Mouse (Mus musculus): ENCODE measurements around the gene Igdcc4. TPM values are rescaled to one million over a fixed set of nuclear protein-coding genes. Genes with fewer than 3 reads are reported as not detected.

Igdcc4 gene
- polyA plus RNA-seq, 2 experiments = 4.5 to 4.6 TPM

DNA sequence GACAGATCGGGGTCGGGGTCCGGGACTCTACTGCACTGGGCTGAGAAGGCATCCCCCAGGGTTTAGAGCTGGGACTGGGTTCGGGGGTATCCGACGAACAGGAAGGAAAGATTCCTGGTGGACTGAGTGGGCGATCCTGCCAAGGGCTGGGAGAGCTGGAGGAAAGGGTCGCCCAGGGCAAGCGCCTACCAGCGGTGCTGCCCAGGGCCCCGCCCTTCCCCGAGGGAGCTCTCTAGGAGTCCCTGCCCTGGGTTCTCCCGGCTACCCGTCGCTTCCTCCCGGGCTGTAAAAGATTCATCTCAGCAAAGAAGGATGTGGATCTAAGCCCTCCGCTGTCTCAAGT, 40.7 kb downstream of the Igdcc4 start:
- Histone ChIP-seq H3K9ac (replicated peaks) (no peak overlapping the region), H3K4me3 (ENCODE audit: insufficient read depth in 1 of 2, low read depth in 2 of 2, low read length in 2 of 2) (peak overlapping the region; percentile 17 to 55; a peak in 3 of 4 replicates), H3K27me3 (ENCODE audit: control insufficient read depth, insufficient read depth, low read length) (peaks cover 59% of the 10 kb centered on the region), H3K36me3 (replicated peaks; ENCODE audit: control insufficient read depth, insufficient read depth, low read depth) (no peaks in the 10 kb centered on the region), H3K9me3 (ENCODE audit: control insufficient read depth, low read length) (no peaks in the 10 kb centered on the region), H3K4me1 (replicated peaks; ENCODE audit: control insufficient read depth in 2 of 2, insufficient read depth in 2 of 2, low read length in 1 of 2) (no peaks in the 10 kb centered on the region), H3K27ac (no peak overlapping the region), H3K4me2 (ENCODE audit: low read depth) (peak overlapping the region; percentile 72)
- under 1% methylated on average over 17 of the region's 17 CpGs for WGBS (ENCODE audit: insufficient replicate concordance)
- TF ChIP-seq EP300 (IDR thresholded peaks at IDR 0.05; ENCODE audit: low read depth) = no peak
- no peak for TF ChIP-seq CTCF (IDR thresholded peaks at IDR 0.05; ENCODE audit: low read depth)
- no peak for DNase-seq (ENCODE audit: low read depth in 3 of 3, low spot score in 3 of 3)
- ATAC-seq (ENCODE audit: insufficient read depth) = no peak

DNA sequence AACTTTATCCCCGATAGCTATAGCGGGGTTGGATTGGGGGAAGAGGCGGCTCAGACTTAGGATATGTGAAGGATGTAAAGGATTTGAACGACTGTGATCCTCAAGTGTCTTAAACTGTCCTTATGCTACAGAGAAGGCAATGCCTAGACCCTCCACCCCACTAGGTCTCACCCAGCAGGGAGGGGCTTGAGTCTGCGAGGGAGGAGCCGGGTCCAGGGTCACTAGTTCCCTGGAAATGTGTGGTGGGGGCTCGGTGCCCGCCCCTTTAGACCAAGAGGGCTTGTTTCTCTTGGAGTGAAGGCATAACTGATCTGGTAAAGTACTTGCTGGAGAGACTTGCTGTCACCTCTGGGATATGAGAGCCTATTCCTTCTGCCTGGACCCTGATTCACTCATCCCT, 41.1 kb downstream of the Igdcc4 start:
- peaks cover 59% of the 10 kb centered on the region for H3K27me3 ChIP-seq (ENCODE audit: control insufficient read depth, insufficient read depth, low read length)
- no peak for TF ChIP-seq CTCF (IDR thresholded peaks at IDR 0.05; ENCODE audit: low read depth)
- no peak for TF ChIP-seq EP300 (IDR thresholded peaks at IDR 0.05; ENCODE audit: low read depth)
- ATAC-seq (ENCODE audit: insufficient read depth) (no peak), DNase-seq (ENCODE audit: low read depth in 3 of 3, low spot score in 3 of 3) (no peak)
- H3K4me2 ChIP-seq (ENCODE audit: low read depth) = peak overlapping the region; percentile 72
- no peak overlapping the region for H3K27ac ChIP-seq
- no peak overlapping the region for H3K4me3 ChIP-seq (ENCODE audit: insufficient read depth in 1 of 2, low read depth in 2 of 2, low read length in 2 of 2)
- 3% methylated on average over 8 of the region's 8 CpGs for WGBS (ENCODE audit: insufficient replicate concordance)
- H3K9me3 ChIP-seq (ENCODE audit: control insufficient read depth, low read length) = no peaks in the 10 kb centered on the region
- no peaks in the 10 kb centered on the region for H3K4me1 ChIP-seq (replicated peaks; ENCODE audit: control insufficient read depth in 2 of 2, insufficient read depth in 2 of 2, low read length in 1 of 2)
- H3K36me3 ChIP-seq (replicated peaks; ENCODE audit: control insufficient read depth, insufficient read depth, low read depth) = no peaks in the 10 kb centered on the region
- no peak overlapping the region for H3K9ac ChIP-seq (replicated peaks)

- H3K9ac ChIP-seq (replicated peaks) = no peak overlapping the region
- no peak overlapping the region for H3K4me2 ChIP-seq (ENCODE audit: low read depth)
- no peaks in the 10 kb centered on the region for H3K4me1 ChIP-seq (replicated peaks; ENCODE audit: control insufficient read depth in 2 of 2, insufficient read depth in 2 of 2, low read length in 1 of 2)
- TF ChIP-seq EP300 (IDR thresholded peaks at IDR 0.05; ENCODE audit: low read depth) = no peak
- TF ChIP-seq CTCF (IDR thresholded peaks at IDR 0.05; ENCODE audit: low read depth) = no peak
- 68% methylated on average over 5 of the region's 5 CpGs for WGBS (ENCODE audit: insufficient replicate concordance)
- H3K4me3 ChIP-seq (ENCODE audit: insufficient read depth in 1 of 2, low read depth in 2 of 2, low read length in 2 of 2) = no peak overlapping the region
- no peaks in the 10 kb centered on the region for H3K36me3 ChIP-seq (replicated peaks; ENCODE audit: control insufficient read depth, insufficient read depth, low read depth)
- H3K27ac ChIP-seq = no peak overlapping the region
- ATAC-seq (ENCODE audit: insufficient read depth) (no peak), DNase-seq (ENCODE audit: low read depth in 3 of 3, low spot score in 3 of 3) (no peak)
- H3K9me3 ChIP-seq (ENCODE audit: control insufficient read depth, low read length) = no peaks in the 10 kb centered on the region
- peaks cover 36% of the 10 kb centered on the region for H3K27me3 ChIP-seq (ENCODE audit: control insufficient read depth, insufficient read depth, low read length)
These were observed 44.7 kb downstream of the Igdcc4 start for GRCm38 (mm10) chr9:65146001-65146400.

DNA sequence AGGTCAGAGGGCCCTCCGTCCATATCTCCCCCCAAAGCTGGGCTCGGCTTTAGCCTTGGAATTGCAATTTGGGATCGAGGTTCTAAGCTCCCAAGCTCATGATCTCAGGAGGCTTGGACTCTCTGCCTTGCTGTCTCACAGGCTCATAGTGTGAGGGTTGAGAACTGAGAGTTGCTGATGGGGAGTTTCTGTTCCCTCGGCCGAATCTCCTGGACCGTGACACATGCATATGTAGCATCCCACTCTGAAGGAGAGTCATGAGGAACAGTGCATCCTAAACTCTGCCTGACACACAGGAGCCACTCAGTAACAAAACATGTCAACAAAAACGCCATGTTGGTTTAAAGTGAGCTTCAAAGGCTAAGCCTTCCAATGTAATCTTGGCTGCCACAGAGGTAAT, 47.2 kb downstream of the Igdcc4 start:
- H3K9me3 ChIP-seq (ENCODE audit: control insufficient read depth, low read length) = no peaks in the 10 kb centered on the region
- H3K4me1 ChIP-seq (replicated peaks; ENCODE audit: control insufficient read depth in 2 of 2, insufficient read depth in 2 of 2, low read length in 1 of 2) = no peaks in the 10 kb centered on the region
- 56% methylated on average over 7 of the region's 7 CpGs for WGBS (ENCODE audit: insufficient replicate concordance)
- H3K27ac ChIP-seq = no peak overlapping the region
- DNase-seq (ENCODE audit: low read depth in 3 of 3, low spot score in 3 of 3) = no peak
- no peak for ATAC-seq (ENCODE audit: insufficient read depth)
- no peak for TF ChIP-seq CTCF (IDR thresholded peaks at IDR 0.05; ENCODE audit: low read depth)
- TF ChIP-seq EP300 (IDR thresholded peaks at IDR 0.05; ENCODE audit: low read depth) = no peak
- H3K9ac ChIP-seq (replicated peaks) = no peak overlapping the region
- H3K4me3 ChIP-seq (ENCODE audit: insufficient read depth in 1 of 2, low read depth in 2 of 2, low read length in 2 of 2) = no peak overlapping the region
- H3K36me3 ChIP-seq (replicated peaks; ENCODE audit: control insufficient read depth, insufficient read depth, low read depth) = no peaks in the 10 kb centered on the region
- no peak overlapping the region for H3K4me2 ChIP-seq (ENCODE audit: low read depth)
- peaks cover 11% of the 10 kb centered on the region for H3K27me3 ChIP-seq (ENCODE audit: control insufficient read depth, insufficient read depth, low read length)

DNA sequence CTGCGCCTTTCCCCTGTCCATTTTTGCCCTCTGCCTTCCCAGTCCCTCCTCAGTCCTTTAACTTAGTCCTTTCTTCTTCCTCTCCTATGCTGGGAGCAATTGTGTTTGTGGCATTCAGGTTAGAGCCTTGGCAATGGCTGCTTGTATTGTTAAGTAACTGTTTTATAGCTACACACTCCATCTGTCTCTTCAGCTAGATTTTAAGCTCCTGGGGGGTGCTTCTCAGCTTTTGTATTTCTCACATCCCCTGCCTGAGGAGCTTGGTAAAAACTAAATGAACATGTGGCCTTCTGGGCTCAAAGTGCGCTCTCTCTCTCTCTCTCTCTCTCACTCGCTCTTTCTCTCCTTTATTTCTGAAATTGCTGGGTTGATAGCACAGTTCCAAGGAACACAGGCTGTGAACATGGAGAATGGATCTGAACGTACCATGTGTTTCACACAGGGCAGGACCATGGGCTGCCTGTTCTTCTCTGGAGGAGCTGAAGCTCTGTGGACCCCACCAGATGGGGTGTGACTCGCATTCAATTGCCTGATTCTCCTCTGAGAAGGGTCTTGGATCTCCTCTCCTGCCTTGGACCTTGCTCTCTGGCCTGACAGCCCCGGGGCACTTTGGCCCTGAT, 51.5 kb downstream of the Igdcc4 start:
- no peaks in the 10 kb centered on the region for H3K4me1 ChIP-seq (replicated peaks; ENCODE audit: control insufficient read depth in 2 of 2, insufficient read depth in 2 of 2, low read length in 1 of 2)
- no peaks in the 10 kb centered on the region for H3K9me3 ChIP-seq (ENCODE audit: control insufficient read depth, low read length)
- 58% methylated on average over 6 of the region's 6 CpGs for WGBS (ENCODE audit: insufficient replicate concordance)
- H3K27me3 ChIP-seq (ENCODE audit: control insufficient read depth, insufficient read depth, low read length) = peaks cover 7% of the 10 kb centered on the region
- no peak for DNase-seq (ENCODE audit: low read depth in 3 of 3, low spot score in 3 of 3)
- TF ChIP-seq EP300 (IDR thresholded peaks at IDR 0.05; ENCODE audit: low read depth) (no peak), CTCF (IDR thresholded peaks at IDR 0.05; ENCODE audit: low read depth) (no peak)
- H3K36me3 ChIP-seq (replicated peaks; ENCODE audit: control insufficient read depth, insufficient read depth, low read depth) = no peaks in the 10 kb centered on the region
- no peak overlapping the region for H3K4me3 ChIP-seq (ENCODE audit: insufficient read depth in 1 of 2, low read depth in 2 of 2, low read length in 2 of 2)
- no peak overlapping the region for H3K9ac ChIP-seq (replicated peaks)
- ATAC-seq (ENCODE audit: insufficient read depth) = no peak
- H3K27ac ChIP-seq = no peak overlapping the region
- no peak overlapping the region for H3K4me2 ChIP-seq (ENCODE audit: low read depth)

All from liver, embryonic 14.5 days (tissue).